In genomic region chr5:75979108-75979507, GRCm38 (mm10) we compare ENCODE assay signal across 9 mouse cellular contexts. TPM values are rescaled to one million over a fixed set of nuclear protein-coding genes. Genes with fewer than 3 reads are reported as not detected.
DNase-seq lines count a peak whose midpoint lies in the region; TF ChIP-seq lines count a peak whose summit lies in the region.
"Had no signal": no experiment of that assay in that cellular context is flagged by ENCODE, and none has a peak within 500 bp of the region (broad histone marks: within the 10 kb centered on the region; RNA-seq: fewer than 3 reads in every experiment).

No protein-coding gene starts in this region.

- H3K9me3 ChIP-seq in heart, embryonic 10.5 days = no peaks in the 10 kb centered on the region
- H3K9me3 ChIP-seq in limb, embryonic 10.5 days (replicated peaks) = no peaks in the 10 kb centered on the region

- no peak for DNase-seq in layer of hippocampus, adult 2 months (ENCODE audit: low spot score in 2 of 2)
- no peak for DNase-seq in layer of hippocampus, adult 11-12 months (ENCODE audit: low spot score)
- no peak for DNase-seq in heart, embryonic 10.5 days (ENCODE audit: low spot score)
- no peak for DNase-seq in limb, embryonic 10.5 days (ENCODE audit: low spot score)
- peak; percentile 47 for DNase-seq in retina, embryonic 14.5 days (ENCODE audit: low spot score)
- no peak for DNase-seq in right cerebral cortex, postnatal 14 days
- DNase-seq in layer of hippocampus, postnatal 36 days = no peak
- DNase-seq in adrenal gland, postnatal 14 days = no peak

- peaks cover 24% of the 10 kb centered on the region for H3K4me1 ChIP-seq in heart, embryonic 10.5 days
- peaks cover 18% of the 10 kb centered on the region for H3K4me1 ChIP-seq in limb, embryonic 10.5 days

- H3K27me3 ChIP-seq in heart, embryonic 10.5 days (ENCODE audit: insufficient read depth, poor library complexity, severe bottlenecking) = peaks cover 55% of the 10 kb centered on the region
- H3K27me3 ChIP-seq in limb, embryonic 10.5 days (ENCODE audit: low read depth, poor library complexity, severe bottlenecking) = peaks cover 76% of the 10 kb centered on the region
- H3K27me3 ChIP-seq: CH12.LX had no signal

- 5% methylated on average over 8 of the region's 8 CpGs for WGBS in heart, embryonic 10.5 days
- 10% methylated on average over 8 of the region's 8 CpGs for WGBS in limb, embryonic 10.5 days

- H3K36me3 ChIP-seq in heart, embryonic 10.5 days = no peaks in the 10 kb centered on the region
- no peaks in the 10 kb centered on the region for H3K36me3 ChIP-seq in limb, embryonic 10.5 days

- TF ChIP-seq CTCF in layer of hippocampus, adult 2 months (conservative IDR thresholded peaks at IDR 0.05) = no peak

- peak overlapping the region; percentile 73; the same call in 1 of the 2 replicates for H3K4me3 ChIP-seq in layer of hippocampus, adult 2 months
- H3K4me3 ChIP-seq in heart, embryonic 10.5 days = peak overlapping the region; percentile 79
- H3K4me3 ChIP-seq in limb, embryonic 10.5 days = peak overlapping the region; percentile 69

- H3K27ac ChIP-seq in layer of hippocampus, adult 2 months = no peak overlapping the region
- peak overlapping the region; percentile 84 for H3K27ac ChIP-seq in heart, embryonic 10.5 days
- H3K27ac ChIP-seq in limb, embryonic 10.5 days = peak overlapping the region; percentile 4; the same call in 1 of the 2 replicates

RNA-seq across cellular contexts. Expression of gene Kdr, which starts 0.8 kb away (rescaled TPM):
- total RNA-seq in layer of hippocampus, adult 2 months (2021) = 1 to 10 TPM; 6.3 to 7.0 TPM
- polyA plus RNA-seq in heart, embryonic 10.5 days (2016; fragmentation: Nextera tagmentation; extraction: Ambion mirVana) = 36.7 and 48.1 TPM in 2 replicates
- 25.7 and 25.8 TPM in 2 replicates for polyA plus RNA-seq in limb, embryonic 10.5 days (2016; fragmentation: Nextera tagmentation; extraction: Ambion mirVana)
- total RNA-seq in layer of hippocampus, postnatal 36 days (2021) = 1 to 10 TPM; 6.1 to 8.9 TPM
- total RNA-seq in adrenal gland, postnatal 14 days (2021) = 97.6 and 106 TPM in 2 replicates
- total RNA-seq: CH12.LX had no signal
